Mouse (Mus musculus) liver, embryonic 16.5 days (tissue): ENCODE measurements around the gene Fmod. TPM values are rescaled to one million over a fixed set of nuclear protein-coding genes. Genes with fewer than 3 reads are reported as not detected.

ENCODE experiments used
- ATAC-seq: fragments of 200-750 bp; cut with Nextera tagmentation; 2 replicates; pipeline ENCODE4 v1.8.0; 2017; ENCODE audit warnings: low read depth, mild to moderate bottlenecking, moderate number of reproducible peaks, moderate library complexity
- H3K27ac ChIP-seq: fragments of 300-500 bp; sonication (generic); 2 replicates; pipeline ENCODE4 v1.5.1; 2014; ENCODE audit warnings: mild to moderate bottlenecking, low read length
- H3K27me3 ChIP-seq: fragments of 300-500 bp; sonication (generic); 2 replicates; pipeline ENCODE4 v1.6.1; 2014; ENCODE audit warnings: low read depth, low read length, mixed read lengths; ENCODE audit not compliant: control insufficient read depth, insufficient read depth
- H3K36me3 ChIP-seq: fragments of 300-500 bp; sonication (generic); 2 replicates; pipeline ENCODE4 v1.6.1; 2014; ENCODE audit warnings: mild to moderate bottlenecking; ENCODE audit not compliant: control insufficient read depth, insufficient read depth
- H3K4me1 ChIP-seq: fragments of 300-500 bp; sonication (generic); 2 replicates; pipeline ENCODE4 v1.6.1; 2014; ENCODE audit warnings: low read depth, low read length, mixed read lengths; ENCODE audit not compliant: control insufficient read depth
- H3K4me2 ChIP-seq: fragments of 300-500 bp; sonication (generic); 2 replicates; pipeline ENCODE4 v1.6.1; 2014; ENCODE audit warnings: low read depth, low read length, mixed read lengths
- H3K4me3 ChIP-seq: fragments of 300-500 bp; sonication (generic); 2 replicates; pipeline ENCODE4 v1.5.1; 2014; ENCODE audit warnings: low read depth, mild to moderate bottlenecking, low read length
- H3K9ac ChIP-seq: fragments of 300-500 bp; sonication (generic); 2 replicates; pipeline ENCODE4 v1.6.1; 2014; ENCODE audit warnings: low read depth, low read length
- H3K9me3 ChIP-seq: fragments of 300-500 bp; sonication (generic); replicated peaks from 2 replicates; pipeline ENCODE4 v1.6.1; 2016; ENCODE audit warnings: low read length; ENCODE audit not compliant: control insufficient read depth
- WGBS: fragments of 180-500 bp; shearing (Covaris S2); extraction: QIAGEN DNeasy Blood & Tissue Kit; methylation state at CpG from one replicate; pipeline ENCODE4 v1.1.7; 2014; ENCODE audit not compliant: insufficient replicate concordance; 5-methylcytosine and 5-hydroxymethylcytosine counted together
- polyA plus RNA-seq: library from polyadenylated mRNA; unstranded; fragments of >200 nt; fragmentation: Nextera tagmentation; extraction: Ambion mirVana; gene quantifications from 2 replicates; pipeline ENCODE4 v1.2.1, GENCODE M21; 2015

The Fmod gene
- 2.2 and 3.3 TPM in 2 replicates for polyA plus RNA-seq

- no peak within 1 kb of the TSS for H3K27ac ChIP-seq
- ATAC-seq = no peak
- no peaks in the 10 kb centered on the region for H3K9me3 ChIP-seq
- no peaks in the 10 kb centered on the region for H3K36me3 ChIP-seq
- H3K9ac ChIP-seq = no peak within 1 kb of the TSS
- no peaks in the 10 kb centered on the region for H3K4me1 ChIP-seq
- no peaks in the 10 kb centered on the region for H3K27me3 ChIP-seq
- 49% methylated on average over 9 of the region's 9 CpGs for WGBS
- no peak within 1 kb of the TSS for H3K4me3 ChIP-seq
- H3K4me2 ChIP-seq = no peak within 1 kb of the TSS
Observed at GRCm38 (mm10) chr1:134037172-134037571, at the start of gene Fmod. Gene Fmod (plus strand): TSS chr1:134037254.

DNA sequence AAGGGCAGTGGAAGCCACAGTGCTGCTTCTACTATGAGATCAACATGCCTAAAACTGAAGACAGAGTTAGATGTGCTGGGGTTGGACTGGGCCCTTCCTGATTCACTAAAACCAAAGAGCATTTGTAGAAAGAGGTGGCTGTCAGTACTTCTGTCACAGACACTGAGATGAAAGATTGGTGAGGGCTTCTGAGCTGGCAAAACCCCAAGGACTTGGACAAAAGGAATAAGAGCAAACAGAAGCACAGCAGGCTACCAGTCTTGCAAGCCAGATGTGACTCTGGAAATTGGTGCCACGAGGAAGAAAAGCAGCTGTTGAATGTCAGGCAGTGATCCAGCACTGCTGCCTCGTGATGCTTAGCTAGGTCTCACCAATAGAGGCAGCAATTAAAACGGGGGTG, 48.2 kb upstream of the Fmod start:
- H3K9ac ChIP-seq = no peak overlapping the region
- 20% methylated on average over 3 of the region's 3 CpGs for WGBS
- no peaks in the 10 kb centered on the region for H3K4me1 ChIP-seq
- no peak for ATAC-seq
- H3K4me2 ChIP-seq = no peak overlapping the region
- no peaks in the 10 kb centered on the region for H3K9me3 ChIP-seq
- H3K4me3 ChIP-seq = no peak overlapping the region
- no peaks in the 10 kb centered on the region for H3K36me3 ChIP-seq
- H3K27ac ChIP-seq = no peak overlapping the region
- H3K27me3 ChIP-seq = no peaks in the 10 kb centered on the region

DNA sequence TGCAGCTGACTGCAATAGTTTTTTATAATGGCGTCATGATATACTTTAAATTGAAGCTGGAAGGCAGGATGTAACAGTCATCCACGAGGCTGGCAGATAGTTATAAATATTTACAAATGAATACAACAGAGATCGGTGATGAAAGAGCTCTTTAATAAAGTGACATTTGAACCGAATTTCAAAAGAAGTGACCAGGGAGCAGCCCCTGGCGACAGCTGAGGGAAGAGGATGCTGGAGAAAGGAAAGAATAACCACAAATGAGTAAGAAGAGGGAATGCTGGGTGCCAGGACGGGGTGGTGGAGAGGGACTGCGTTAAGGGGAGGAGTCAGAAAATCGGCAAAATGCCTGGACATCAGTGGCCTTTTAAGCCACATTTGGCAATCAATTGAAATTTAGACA, 45.8 kb upstream of the Fmod start:
- no peak for ATAC-seq
- Histone ChIP-seq H3K4me3 (no peak overlapping the region), H3K9ac (no peak overlapping the region), H3K27me3 (no peaks in the 10 kb centered on the region), H3K9me3 (no peaks in the 10 kb centered on the region), H3K36me3 (no peaks in the 10 kb centered on the region), H3K4me1 (no peaks in the 10 kb centered on the region), H3K27ac (no peak overlapping the region), H3K4me2 (no peak overlapping the region)
- 55% methylated on average over 8 of the region's 8 CpGs for WGBS

- no peak for ATAC-seq
- Histone ChIP-seq H3K4me2 (no peak overlapping the region), H3K36me3 (no peaks in the 10 kb centered on the region), H3K9ac (no peak overlapping the region), H3K4me1 (no peaks in the 10 kb centered on the region), H3K27ac (no peak overlapping the region), H3K9me3 (no peaks in the 10 kb centered on the region), H3K27me3 (no peaks in the 10 kb centered on the region), H3K4me3 (no peak overlapping the region)
- WGBS = 39% methylated on average over 7 of the region's 7 CpGs
Observed at GRCm38 (mm10) chr1:134005490-134005889, 31.6 kb upstream of the Fmod start.

DNA sequence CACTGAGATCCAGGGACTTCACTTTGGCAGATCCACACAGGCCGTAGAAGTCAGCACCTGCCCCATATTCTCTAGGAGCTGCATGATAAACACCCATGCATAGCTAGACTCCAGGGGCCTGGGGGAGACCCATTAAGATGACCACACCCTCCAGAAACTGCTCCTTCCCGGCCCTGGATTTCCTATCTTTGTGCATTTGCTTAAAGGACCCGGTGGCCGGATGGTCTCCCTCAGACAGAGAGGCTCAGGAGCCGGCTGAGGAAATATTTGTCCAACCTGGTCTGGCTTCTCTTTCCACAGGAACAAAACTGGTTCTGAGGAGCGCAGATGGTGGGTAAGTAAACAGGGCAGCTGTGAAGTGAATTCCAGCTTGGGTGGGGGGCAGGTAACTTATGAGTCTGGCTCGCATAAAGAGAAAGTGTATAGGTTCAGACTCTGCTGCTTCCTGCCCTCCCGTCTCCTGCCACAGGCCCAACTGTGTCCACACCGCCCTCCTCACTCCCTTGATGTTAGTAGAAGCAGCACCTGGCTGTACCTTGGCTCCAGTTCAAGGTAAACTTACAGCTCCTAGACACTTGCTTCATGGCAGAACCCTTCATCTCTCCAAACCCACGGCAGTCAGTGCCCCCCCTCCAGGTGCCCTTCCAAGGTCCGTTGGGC, 30.8 kb upstream of the Fmod start:
- no peak overlapping the region for H3K4me3 ChIP-seq
- no peak overlapping the region for H3K27ac ChIP-seq
- no peaks in the 10 kb centered on the region for H3K27me3 ChIP-seq
- H3K36me3 ChIP-seq = no peaks in the 10 kb centered on the region
- WGBS = 62% methylated on average over 11 of the region's 11 CpGs
- H3K4me2 ChIP-seq = no peak overlapping the region
- no peaks in the 10 kb centered on the region for H3K4me1 ChIP-seq
- H3K9me3 ChIP-seq = no peaks in the 10 kb centered on the region
- no peak overlapping the region for H3K9ac ChIP-seq
- no peak for ATAC-seq

- no peak overlapping the region for H3K9ac ChIP-seq
- ATAC-seq = no peak
- no peak overlapping the region for H3K4me2 ChIP-seq
- no peaks in the 10 kb centered on the region for H3K36me3 ChIP-seq
- peaks cover 2% of the 10 kb centered on the region; the same call in 1 of the 2 replicates for H3K27me3 ChIP-seq
- H3K4me3 ChIP-seq = no peak overlapping the region
- no peaks in the 10 kb centered on the region for H3K9me3 ChIP-seq
- H3K27ac ChIP-seq = no peak overlapping the region
- WGBS = 71% methylated on average over 9 of the region's 9 CpGs
- no peaks in the 10 kb centered on the region for H3K4me1 ChIP-seq
Observed at GRCm38 (mm10) chr1:134024293-134024971, 12.6 kb upstream of the Fmod start.

DNA sequence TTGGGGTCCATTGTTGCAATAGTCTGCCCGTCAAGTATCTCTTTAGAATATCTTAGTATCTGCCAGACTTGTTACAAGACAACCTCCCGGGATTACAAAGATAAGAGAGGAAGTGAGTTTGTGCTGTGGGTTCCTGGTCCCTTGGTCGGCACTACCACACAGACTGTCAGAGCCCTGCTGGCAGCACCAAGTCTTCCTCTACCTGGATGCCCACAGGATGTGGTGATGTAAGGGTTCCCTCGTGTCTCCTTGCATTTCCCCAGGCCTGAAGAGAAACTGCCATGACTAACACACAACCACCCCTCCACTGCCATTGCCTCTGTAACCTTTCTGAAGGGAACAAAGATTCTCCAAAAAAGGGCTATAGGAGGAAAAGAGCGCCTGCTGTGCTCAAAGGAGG, 11.1 kb upstream of the Fmod start:
- Histone ChIP-seq H3K4me1 (no peaks in the 10 kb centered on the region), H3K27me3 (peaks cover 2% of the 10 kb centered on the region; the same call in 1 of the 2 replicates), H3K36me3 (no peaks in the 10 kb centered on the region), H3K4me2 (no peak overlapping the region), H3K27ac (no peak overlapping the region), H3K4me3 (no peak overlapping the region), H3K9me3 (no peaks in the 10 kb centered on the region), H3K9ac (no peak overlapping the region)
- WGBS = 28% methylated on average over 5 of the region's 5 CpGs
- ATAC-seq = no peak

DNA sequence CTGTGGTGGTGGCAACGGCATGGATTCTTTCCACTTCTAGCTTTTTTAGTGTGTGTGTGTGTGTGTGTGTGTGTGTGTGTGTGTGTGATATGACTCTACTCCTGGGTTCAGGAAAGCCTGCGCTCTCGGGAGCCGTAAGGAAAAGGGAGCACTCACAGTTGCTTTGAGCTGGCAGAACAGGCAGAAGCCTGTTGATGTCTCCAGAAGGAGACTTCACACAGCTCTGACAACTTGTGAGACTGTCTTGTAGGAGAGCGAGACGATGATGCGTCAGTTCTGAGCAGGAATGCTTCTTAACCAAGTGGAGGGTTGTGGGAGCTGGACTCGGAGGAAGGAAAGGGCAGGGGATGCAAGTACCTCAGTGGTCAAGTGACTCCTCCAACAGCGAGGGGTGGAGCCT, 10.3 kb upstream of the Fmod start:
- WGBS = 73% methylated on average over 9 of the region's 9 CpGs

DNA sequence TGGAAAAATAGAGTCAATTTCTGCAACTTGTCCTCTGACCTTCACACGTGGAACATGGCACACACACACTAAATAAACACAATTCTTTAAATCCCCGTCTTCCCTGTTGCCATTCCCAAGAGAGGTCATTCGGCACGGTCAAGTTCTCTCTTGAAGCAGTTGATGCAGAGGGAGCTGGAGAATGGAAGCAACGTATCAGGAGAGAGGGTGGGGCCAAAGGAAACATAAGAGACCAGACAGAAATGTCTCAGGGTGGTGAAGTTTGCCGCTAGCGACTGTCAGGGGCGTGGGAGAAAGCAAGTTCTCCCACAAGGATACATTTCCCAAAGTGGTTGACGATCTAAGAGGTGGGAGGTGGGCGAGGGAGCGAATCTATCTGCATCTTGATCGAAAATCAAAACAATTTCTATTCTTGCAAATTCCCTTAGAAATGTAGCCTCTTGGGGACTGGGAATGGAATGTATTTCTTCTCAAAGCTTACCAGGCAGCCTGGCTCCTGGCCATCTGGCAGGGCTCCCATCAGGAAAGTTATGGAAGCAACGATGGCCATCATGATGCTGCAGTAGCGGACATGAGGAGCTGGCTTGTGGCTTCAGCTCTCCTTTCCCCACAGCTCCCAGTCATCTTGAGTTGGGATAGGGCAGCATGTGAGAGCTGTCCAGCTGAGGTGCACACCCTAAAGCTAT, 8.8 kb upstream of the Fmod start:
- Histone ChIP-seq H3K4me2 (no peak overlapping the region), H3K4me3 (no peak overlapping the region), H3K36me3 (no peaks in the 10 kb centered on the region), H3K9ac (no peak overlapping the region), H3K4me1 (no peaks in the 10 kb centered on the region), H3K9me3 (no peaks in the 10 kb centered on the region), H3K27me3 (peaks cover 2% of the 10 kb centered on the region; the same call in 1 of the 2 replicates), H3K27ac (no peak overlapping the region)
- WGBS = 69% methylated on average over 14 of the region's 14 CpGs
- no peak for ATAC-seq

More for the DNA sequence above, 10.3 kb upstream of the Fmod start:
- Histone ChIP-seq H3K4me2 (no peak overlapping the region), H3K9me3 (no peaks in the 10 kb centered on the region), H3K9ac (no peak overlapping the region), H3K27me3 (peaks cover 2% of the 10 kb centered on the region; the same call in 1 of the 2 replicates), H3K36me3 (no peaks in the 10 kb centered on the region), H3K4me1 (no peaks in the 10 kb centered on the region), H3K4me3 (no peak overlapping the region), H3K27ac (no peak overlapping the region)
- ATAC-seq = no peak
